Mouse (Mus musculus): ENCODE measurements around the gene Gm17087. TPM values are rescaled to one million over a fixed set of nuclear protein-coding genes. Genes with fewer than 3 reads are reported as not detected.

Gene Gm17087
- polyA plus RNA-seq, 1 experiment from 2014 or later, result not detected

GRCm38 (mm10) chr17:8562886-8563280, 3.9 kb downstream of the Gm17087 start:
- H3K27ac ChIP-seq, result no peak overlapping the region
- no peaks in the 10 kb centered on the region for H3K4me1 ChIP-seq
- 43% methylated on average over 1 of the region's 1 CpGs for WGBS

GRCm38 (mm10) chr17:8562101-8562885, 4.5 kb downstream of the Gm17087 start:
- Histone ChIP-seq H3K27me3 (no peaks in the 10 kb centered on the region), H3K27ac (no peak overlapping the region), H3K36me3 (no peaks in the 10 kb centered on the region), H3K9me3 (no peaks in the 10 kb centered on the region), H3K4me1 (no peaks in the 10 kb centered on the region), H3K4me2 (replicated peaks) (no peak overlapping the region), H3K9ac (no peak overlapping the region), H3K4me3 (no peak overlapping the region)
- ATAC-seq (ENCODE audit: insufficient number of reproducible peaks, insufficient read depth, low FRiP score, low TSS enrichment), result no peak
- 83% methylated on average over 14 of the region's 14 CpGs for WGBS

More at GRCm38 (mm10) chr17:8562886-8563280, 3.9 kb downstream of the Gm17087 start:
- Histone ChIP-seq H3K9me3 (no peaks in the 10 kb centered on the region), H3K4me3 (no peak overlapping the region), H3K36me3 (no peaks in the 10 kb centered on the region), H3K27me3 (no peaks in the 10 kb centered on the region), H3K4me2 (replicated peaks) (no peak overlapping the region), H3K9ac (no peak overlapping the region)
- ATAC-seq (ENCODE audit: insufficient number of reproducible peaks, insufficient read depth, low FRiP score, low TSS enrichment), result no peak

- Histone ChIP-seq H3K36me3 (no peaks in the 10 kb centered on the region), H3K9me3 (no peaks in the 10 kb centered on the region), H3K27me3 (no peaks in the 10 kb centered on the region), H3K4me2 (replicated peaks) (no peak overlapping the region), H3K4me3 (no peak overlapping the region), H3K27ac (no peak overlapping the region), H3K4me1 (no peaks in the 10 kb centered on the region), H3K9ac (no peak overlapping the region)
- ATAC-seq (ENCODE audit: insufficient number of reproducible peaks, insufficient read depth, low FRiP score, low TSS enrichment), result no peak
- 83% methylated on average over 8 of the region's 8 CpGs for WGBS
Observed at GRCm38 (mm10) chr17:8557926-8558325, 8.8 kb downstream of the Gm17087 start.

- ATAC-seq (ENCODE audit: insufficient number of reproducible peaks, insufficient read depth, low FRiP score, low TSS enrichment), result no peak
- 80% methylated on average over 6 of the region's 6 CpGs for WGBS
- Histone ChIP-seq H3K27me3 (no peaks in the 10 kb centered on the region), H3K36me3 (no peaks in the 10 kb centered on the region), H3K4me1 (no peaks in the 10 kb centered on the region), H3K9me3 (no peaks in the 10 kb centered on the region), H3K4me3 (no peak overlapping the region), H3K4me2 (replicated peaks) (no peak overlapping the region), H3K9ac (no peak overlapping the region), H3K27ac (no peak overlapping the region)
Observed at GRCm38 (mm10) chr17:8556223-8556622, 10.5 kb downstream of the Gm17087 start.

GRCm38 (mm10) chr17:8555785-8556184, 11.0 kb downstream of the Gm17087 start:
- no peak overlapping the region for H3K4me2 ChIP-seq (replicated peaks)
- no peak overlapping the region for H3K4me3 ChIP-seq
- ATAC-seq (ENCODE audit: insufficient number of reproducible peaks, insufficient read depth, low FRiP score, low TSS enrichment), result no peak
- no peak overlapping the region for H3K27ac ChIP-seq
- no peaks in the 10 kb centered on the region for H3K27me3 ChIP-seq
- WGBS, result 81% methylated on average over 9 of the region's 9 CpGs
- no peaks in the 10 kb centered on the region for H3K4me1 ChIP-seq
- no peaks in the 10 kb centered on the region for H3K9me3 ChIP-seq
- no peaks in the 10 kb centered on the region for H3K36me3 ChIP-seq
- no peak overlapping the region for H3K9ac ChIP-seq

- Histone ChIP-seq H3K27me3 (0 out of 2 replicates have a peak, but pooled peaks cover 4% of the 10 kb centered on the region), H3K9me3 (no peaks in the 10 kb centered on the region), H3K4me3 (no peak overlapping the region), H3K27ac (no peak overlapping the region), H3K9ac (no peak overlapping the region), H3K4me1 (no peaks in the 10 kb centered on the region), H3K4me2 (replicated peaks) (no peak overlapping the region), H3K36me3 (no peaks in the 10 kb centered on the region)
- no peak for ATAC-seq (ENCODE audit: insufficient number of reproducible peaks, insufficient read depth, low FRiP score, low TSS enrichment)
- 90% methylated on average over 6 of the region's 6 CpGs for whole genome bisulfite sequencing
Observed at GRCm38 (mm10) chr17:8554219-8554618, 12.5 kb downstream of the Gm17087 start.

GRCm38 (mm10) chr17:8553601-8554000, 13.1 kb downstream of the Gm17087 start:
- Histone ChIP-seq H3K36me3 (no peaks in the 10 kb centered on the region), H3K27ac (no peak overlapping the region), H3K27me3 (0 out of 2 replicates have a peak, but pooled peaks cover 4% of the 10 kb centered on the region), H3K9ac (no peak overlapping the region), H3K4me3 (no peak overlapping the region), H3K9me3 (no peaks in the 10 kb centered on the region), H3K4me2 (replicated peaks) (no peak overlapping the region), H3K4me1 (no peaks in the 10 kb centered on the region)
- no peak for ATAC-seq (ENCODE audit: insufficient number of reproducible peaks, insufficient read depth, low FRiP score, low TSS enrichment)
- WGBS, result 81% methylated on average over 3 of the region's 3 CpGs

- H3K27ac ChIP-seq, result no peak overlapping the region
- H3K27me3 ChIP-seq, result 0 out of 2 replicates have a peak, but pooled peaks cover 4% of the 10 kb centered on the region
- H3K36me3 ChIP-seq, result no peaks in the 10 kb centered on the region
- 78% methylated on average over 8 of the region's 8 CpGs for WGBS
- ATAC-seq (ENCODE audit: insufficient number of reproducible peaks, insufficient read depth, low FRiP score, low TSS enrichment), result no peak
- H3K9ac ChIP-seq, result no peak overlapping the region
- H3K4me3 ChIP-seq, result no peak overlapping the region
- no peak overlapping the region for H3K4me2 ChIP-seq (replicated peaks)
- H3K9me3 ChIP-seq, result no peaks in the 10 kb centered on the region
- H3K4me1 ChIP-seq, result no peaks in the 10 kb centered on the region
Observed at GRCm38 (mm10) chr17:8552346-8553035, 14.3 kb downstream of the Gm17087 start.

- whole genome bisulfite sequencing, result 72% methylated on average over 3 of the region's 3 CpGs
- no peak for ATAC-seq (ENCODE audit: insufficient number of reproducible peaks, insufficient read depth, low FRiP score, low TSS enrichment)
- Histone ChIP-seq H3K27ac (no peak overlapping the region), H3K4me3 (no peak overlapping the region), H3K4me2 (replicated peaks) (no peak overlapping the region), H3K4me1 (no peaks in the 10 kb centered on the region), H3K9me3 (no peaks in the 10 kb centered on the region), H3K9ac (no peak overlapping the region), H3K27me3 (0 out of 2 replicates have a peak, but pooled peaks cover 4% of the 10 kb centered on the region), H3K36me3 (no peaks in the 10 kb centered on the region)
Observed at GRCm38 (mm10) chr17:8551641-8552040, 15.1 kb downstream of the Gm17087 start.

- ATAC-seq (ENCODE audit: insufficient number of reproducible peaks, insufficient read depth, low FRiP score, low TSS enrichment), result no peak
- Histone ChIP-seq H3K4me2 (replicated peaks) (no peak overlapping the region), H3K4me3 (no peak overlapping the region), H3K27me3 (0 out of 2 replicates have a peak, but pooled peaks cover 4% of the 10 kb centered on the region), H3K36me3 (no peaks in the 10 kb centered on the region), H3K4me1 (no peaks in the 10 kb centered on the region), H3K9ac (no peak overlapping the region), H3K9me3 (no peaks in the 10 kb centered on the region), H3K27ac (no peak overlapping the region)
- WGBS, result 83% methylated on average over 4 of the region's 4 CpGs
Observed at GRCm38 (mm10) chr17:8548733-8549132, 18.0 kb downstream of the Gm17087 start.

- Histone ChIP-seq H3K4me3 (no peak overlapping the region), H3K36me3 (no peaks in the 10 kb centered on the region), H3K4me1 (0 out of 2 replicates have a peak, but pooled peaks cover 6% of the 10 kb centered on the region), H3K4me2 (replicated peaks) (no peak overlapping the region), H3K27me3 (0 out of 2 replicates have a peak, but pooled peaks cover 4% of the 10 kb centered on the region), H3K27ac (no peak overlapping the region), H3K9ac (no peak overlapping the region), H3K9me3 (no peaks in the 10 kb centered on the region)
- ATAC-seq (ENCODE audit: insufficient number of reproducible peaks, insufficient read depth, low FRiP score, low TSS enrichment), result no peak
- WGBS, result 83% methylated on average over 9 of the region's 9 CpGs
Observed at GRCm38 (mm10) chr17:8546366-8546765, 20.4 kb downstream of the Gm17087 start.
